Mouse (Mus musculus) limb, embryonic 13.5 days (tissue): ENCODE results near the gene Appbp2. TPM values are rescaled to one million over a fixed set of nuclear protein-coding genes. Genes with fewer than 3 reads are reported as not detected.
A peak's percentile ranks its signal among the peaks of the same experiment; 100 is the strongest.
"Not testable (repeated sequence)": the region's sequence is repeated elsewhere in the genome, so short reads cannot be mapped to it uniquely, and the experiment has no call there.

Experiments used
- ATAC-seq: fragments of 200-750 bp; cut with Nextera tagmentation; 2 replicates; pipeline ENCODE4 v1.8.0; 2017; ENCODE audit warnings: low read depth, moderate number of reproducible peaks, moderate TSS enrichment; ENCODE audit not compliant: low FRiP score
- H3K27ac ChIP-seq: fragments of 300-500 bp; sonication (generic); 2 replicates; pipeline ENCODE4 v1.5.1; 2015; ENCODE audit warnings: inconsistent platforms, mild to moderate bottlenecking, moderate library complexity
- H3K27me3 ChIP-seq: fragments of 300-500 bp; sonication (generic); 2 replicates; pipeline ENCODE4 v1.6.1; 2015; ENCODE audit warnings: mild to moderate bottlenecking, inconsistent platforms
- H3K36me3 ChIP-seq: fragments of 300-500 bp; sonication (generic); 2 replicates; pipeline ENCODE4 v1.6.1; 2015; ENCODE audit warnings: inconsistent platforms, mild to moderate bottlenecking, moderate library complexity
- H3K4me1 ChIP-seq: fragments of 300-500 bp; sonication (generic); 2 replicates; pipeline ENCODE4 v1.6.1; 2015; ENCODE audit warnings: inconsistent platforms
- H3K4me2 ChIP-seq: fragments of 300-500 bp; sonication (generic); replicated peaks from 2 replicates; pipeline ENCODE4 v1.6.1; 2015; ENCODE audit warnings: inconsistent platforms, mild to moderate bottlenecking, moderate library complexity
- H3K4me3 ChIP-seq: fragments of 300-500 bp; sonication (generic); 2 replicates; pipeline ENCODE4 v1.5.1; 2015; ENCODE audit warnings: moderate library complexity, mild to moderate bottlenecking, inconsistent platforms
- H3K9ac ChIP-seq: fragments of 300-500 bp; sonication (generic); 2 replicates; pipeline ENCODE4 v1.6.1; 2015; ENCODE audit warnings: mild to moderate bottlenecking, inconsistent platforms
- H3K9me3 ChIP-seq: fragments of 300-500 bp; sonication (generic); 2 replicates; pipeline ENCODE4 v1.6.1; 2016; ENCODE audit warnings: inconsistent platforms
- WGBS: fragments of 180-500 bp; shearing (Covaris S2); methylation state at CpG from one replicate; pipeline ENCODE4 v1.1.7; 2015; 5-methylcytosine and 5-hydroxymethylcytosine counted together
- polyA plus RNA-seq: library from polyadenylated mRNA; unstranded; fragments of >200 nt; fragmentation: Nextera tagmentation; extraction: Ambion mirVana; gene quantifications from 2 replicates; pipeline ENCODE4 v1.2.1, GENCODE M21; 2015

Appbp2 gene
- polyA plus RNA-seq, 1 experiment from 2014 or later = 44.9 TPM

DNA sequence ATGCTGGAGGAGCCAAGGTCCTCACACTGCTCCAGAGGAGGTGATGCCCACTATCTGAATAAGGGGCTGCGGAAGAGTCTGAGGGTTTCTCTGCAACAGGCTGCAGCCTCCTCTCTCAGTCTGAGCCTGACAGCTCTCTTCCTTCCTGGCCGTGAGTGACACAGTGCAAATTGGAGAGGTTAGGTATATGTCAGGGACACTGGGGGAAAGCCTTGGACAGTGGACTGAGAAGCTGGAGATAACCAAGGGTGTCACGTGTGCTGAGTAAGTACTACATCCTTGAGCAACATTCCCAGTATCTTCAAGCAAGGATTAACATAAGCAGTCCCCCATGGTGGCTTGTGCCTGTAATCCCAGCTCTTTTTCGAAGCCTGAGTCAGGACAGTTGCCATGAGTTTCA is 56.5 kb downstream of the Appbp2 start:
- WGBS = 76% methylated on average over 4 of the region's 4 CpGs
- Histone ChIP-seq H3K27ac (no peak overlapping the region), H3K9ac (no peak overlapping the region), H3K36me3 (no peaks in the 10 kb centered on the region), H3K4me1 (peaks cover 3% of the 10 kb centered on the region; the same call in 1 of the 2 replicates), H3K4me3 (no peak overlapping the region), H3K9me3 (no peaks in the 10 kb centered on the region), H3K27me3 (no peaks in the 10 kb centered on the region), H3K4me2 (no peak overlapping the region)
- no peak for ATAC-seq

DNA sequence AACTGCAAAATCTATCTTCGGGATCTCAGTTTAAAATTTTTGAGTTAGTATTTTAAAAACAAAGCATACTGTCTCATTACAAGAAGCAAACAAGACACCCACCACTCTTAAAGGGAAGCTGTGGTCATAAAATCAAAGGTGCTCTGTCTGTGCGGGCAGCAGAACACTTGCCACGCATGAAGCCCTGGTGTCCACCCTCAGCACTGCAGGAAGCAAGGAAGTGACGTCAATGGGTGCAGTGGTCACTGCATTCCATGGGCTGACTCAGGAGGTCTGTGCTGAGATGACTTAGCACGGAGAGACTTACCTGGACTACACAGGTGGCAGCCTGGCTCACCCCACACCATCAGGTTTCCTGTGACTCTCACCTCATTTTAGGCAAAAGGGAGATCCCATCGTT is 57.2 kb downstream of the Appbp2 start:
- Histone ChIP-seq H3K27me3 (no peaks in the 10 kb centered on the region), H3K9me3 (no peaks in the 10 kb centered on the region), H3K4me1 (no peaks in the 10 kb centered on the region), H3K9ac (no peak overlapping the region), H3K27ac (no peak overlapping the region), H3K4me2 (no peak overlapping the region), H3K36me3 (no peaks in the 10 kb centered on the region), H3K4me3 (no peak overlapping the region)
- no peak for ATAC-seq
- WGBS = 80% methylated on average over 6 of the region's 6 CpGs

DNA sequence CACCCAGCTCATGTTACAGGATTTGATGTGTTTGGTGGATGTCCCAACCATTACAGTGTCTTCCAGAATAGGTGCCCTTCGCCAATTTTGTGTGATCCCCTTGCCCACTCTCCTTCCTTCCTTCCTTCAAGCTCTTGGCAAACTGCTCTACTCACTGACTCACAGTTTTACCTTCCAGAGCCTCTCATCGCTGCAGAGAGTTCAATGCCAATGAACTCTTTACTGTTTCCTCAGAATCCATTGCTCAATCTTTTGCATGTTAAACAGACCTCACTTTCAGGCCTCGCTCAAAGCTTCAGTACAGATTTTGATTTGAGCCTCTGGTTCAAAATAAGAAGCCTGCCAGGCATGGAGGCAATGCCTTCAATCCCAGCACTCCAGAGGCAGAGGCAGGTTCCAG is 59.0 kb downstream of the Appbp2 start:
- no peak for ATAC-seq
- Histone ChIP-seq H3K9me3 (no peaks in the 10 kb centered on the region), H3K4me1 (no peaks in the 10 kb centered on the region), H3K4me3 (no peak overlapping the region), H3K9ac (no peak overlapping the region), H3K27me3 (no peaks in the 10 kb centered on the region), H3K4me2 (no peak overlapping the region), H3K36me3 (no peaks in the 10 kb centered on the region), H3K27ac (no peak overlapping the region)
- 83% methylated on average over 3 of the region's 3 CpGs for WGBS

GRCm38 (mm10) chr11:85170833-85171232 is 64.1 kb downstream of the Appbp2 start:
- WGBS = 30% methylated on average over 2 of the region's 2 CpGs
- H3K9ac ChIP-seq = peak overlapping the region; percentile 58; the same call in 1 of the 2 replicates
- no peak for ATAC-seq

GRCm38 (mm10) chr11:85170058-85170740 is 64.7 kb downstream of the Appbp2 start, which contains the start of gene 1700125H20Rik:
Gene 1700125H20Rik (plus strand): TSS chr11:85170404.
- Histone ChIP-seq H3K4me3 (peak within 1 kb of the TSS; percentile 38), H3K27me3 (no peaks in the 10 kb centered on the region), H3K9ac (peak within 1 kb of the TSS; percentile 58), H3K27ac (no peak within 1 kb of the TSS), H3K9me3 (no peaks in the 10 kb centered on the region), H3K36me3 (no peaks in the 10 kb centered on the region), H3K4me2 (peak within 1 kb of the TSS; percentile 65), H3K4me1 (peaks cover 11% of the 10 kb centered on the region)
- peak; percentile 84; the same call in 1 of the 2 replicates for ATAC-seq
- WGBS = 14% methylated on average over 21 of the region's 21 CpGs

More at GRCm38 (mm10) chr11:85170833-85171232, 64.1 kb downstream of the Appbp2 start:
- H3K36me3 ChIP-seq = no peaks in the 10 kb centered on the region
- no peaks in the 10 kb centered on the region for H3K27me3 ChIP-seq
- peak overlapping the region; percentile 65 for H3K4me2 ChIP-seq
- H3K4me3 ChIP-seq = no peak overlapping the region
- H3K9me3 ChIP-seq = no peaks in the 10 kb centered on the region
- no peak overlapping the region for H3K27ac ChIP-seq
- H3K4me1 ChIP-seq = peaks cover 11% of the 10 kb centered on the region

DNA sequence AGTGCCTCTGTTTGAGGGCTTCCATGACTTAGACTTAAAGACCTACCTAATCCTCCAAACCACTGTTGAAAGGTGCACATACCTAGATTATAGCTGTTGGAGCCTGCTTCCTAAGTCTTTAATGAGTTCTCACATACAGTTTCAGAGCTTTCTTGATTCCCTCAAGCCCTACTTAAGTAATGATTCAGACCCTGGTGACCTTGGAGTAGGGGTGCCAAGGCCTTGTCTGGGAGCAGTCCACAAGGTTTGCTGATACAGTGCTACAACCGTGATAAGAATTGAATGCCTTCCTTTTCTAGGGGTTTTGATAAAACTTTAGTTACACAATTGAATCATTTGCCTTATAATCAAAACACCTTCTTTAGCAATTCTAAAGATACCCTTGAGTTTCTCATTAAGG is 67.4 kb downstream of the Appbp2 start:
- no peaks in the 10 kb centered on the region for H3K9me3 ChIP-seq
- H3K4me1 ChIP-seq = peaks cover 11% of the 10 kb centered on the region
- ATAC-seq = no peak
- H3K27ac ChIP-seq = no peak overlapping the region
- no peaks in the 10 kb centered on the region for H3K27me3 ChIP-seq
- no peaks in the 10 kb centered on the region for H3K36me3 ChIP-seq
- WGBS = 87% methylated on average over 1 of the region's 1 CpGs
- H3K4me2 ChIP-seq = no peak overlapping the region
- no peak overlapping the region for H3K4me3 ChIP-seq
- no peak overlapping the region for H3K9ac ChIP-seq

DNA sequence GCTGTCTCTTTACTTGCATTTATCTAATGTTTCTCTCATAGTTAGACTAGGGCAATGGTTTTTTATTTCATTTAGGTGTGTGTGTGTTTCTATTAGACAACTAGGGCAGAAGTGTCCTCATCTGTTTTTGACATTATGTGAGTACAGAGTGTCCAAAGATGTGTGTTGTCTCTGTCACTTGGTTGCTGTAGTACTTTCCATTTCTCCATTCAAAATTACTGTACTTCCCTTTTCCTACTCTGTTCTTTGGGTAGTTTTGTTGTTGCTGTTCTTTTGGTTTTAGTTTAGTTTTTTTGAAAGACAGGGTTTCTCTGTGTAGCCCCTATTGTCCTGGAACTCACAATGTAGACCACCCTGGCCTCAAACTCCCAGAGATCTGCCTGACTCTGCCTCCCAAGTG is 70.6 kb downstream of the Appbp2 start:
- no peak for ATAC-seq
- Histone ChIP-seq H3K4me3 (no peak overlapping the region), H3K4me2 (no peak overlapping the region), H3K36me3 (no peaks in the 10 kb centered on the region), H3K27ac (no peak overlapping the region), H3K4me1 (no peaks in the 10 kb centered on the region), H3K9ac (no peak overlapping the region), H3K27me3 (no peaks in the 10 kb centered on the region), H3K9me3 (no peaks in the 10 kb centered on the region)

DNA sequence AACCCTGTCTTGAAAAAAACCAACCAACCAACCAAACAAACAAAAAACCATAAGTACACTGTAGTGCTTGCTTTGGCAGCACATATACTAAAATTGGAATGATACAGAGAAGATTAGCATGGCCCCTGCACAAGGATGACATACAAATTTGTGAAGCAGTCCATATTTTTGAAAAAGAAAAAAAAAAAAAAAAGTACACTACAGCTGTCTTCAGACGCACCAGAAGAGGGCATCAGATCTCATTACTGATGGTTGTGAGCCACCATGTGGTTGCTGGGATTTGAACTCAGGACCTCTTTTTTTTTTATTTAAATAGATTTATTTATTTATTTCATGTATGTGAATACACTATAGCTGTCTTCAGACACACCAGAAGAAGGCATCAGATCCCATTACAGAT is 71.9 kb downstream of the Appbp2 start:
- H3K4me2 ChIP-seq, H3K4me1 ChIP-seq, H3K9ac ChIP-seq, ATAC-seq, H3K27ac ChIP-seq, H3K27me3 ChIP-seq, H3K9me3 ChIP-seq, H3K4me3 ChIP-seq, H3K36me3 ChIP-seq: not testable (repeated sequence)
- 59% methylated on average over 1 of the region's 1 CpGs for WGBS

DNA sequence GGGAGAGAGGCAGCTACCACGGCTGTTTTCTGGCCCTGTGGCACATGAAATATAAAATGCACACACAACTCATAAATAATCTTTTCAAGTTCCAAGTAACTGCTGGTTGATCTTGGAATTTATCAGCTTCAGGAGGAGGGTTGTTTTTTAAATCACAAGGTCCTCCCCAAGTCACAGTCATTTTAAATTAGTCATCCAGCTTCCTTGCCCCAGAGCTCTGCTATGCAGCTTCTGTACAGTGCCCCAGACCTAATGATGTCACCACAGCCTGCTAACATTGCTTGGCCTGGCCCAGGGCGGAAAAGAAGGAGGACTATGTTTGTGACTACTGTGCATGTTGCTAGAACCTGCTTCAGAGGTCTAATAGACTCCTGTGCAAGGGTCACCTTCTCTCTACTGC is 77.6 kb downstream of the Appbp2 start:
- Histone ChIP-seq H3K4me3 (no peak overlapping the region), H3K9me3 (no peaks in the 10 kb centered on the region), H3K27ac (no peak overlapping the region), H3K36me3 (no peaks in the 10 kb centered on the region), H3K9ac (no peak overlapping the region), H3K4me1 (no peaks in the 10 kb centered on the region), H3K27me3 (no peaks in the 10 kb centered on the region), H3K4me2 (no peak overlapping the region)
- 54% methylated on average over 2 of the region's 2 CpGs for WGBS
- no peak for ATAC-seq

DNA sequence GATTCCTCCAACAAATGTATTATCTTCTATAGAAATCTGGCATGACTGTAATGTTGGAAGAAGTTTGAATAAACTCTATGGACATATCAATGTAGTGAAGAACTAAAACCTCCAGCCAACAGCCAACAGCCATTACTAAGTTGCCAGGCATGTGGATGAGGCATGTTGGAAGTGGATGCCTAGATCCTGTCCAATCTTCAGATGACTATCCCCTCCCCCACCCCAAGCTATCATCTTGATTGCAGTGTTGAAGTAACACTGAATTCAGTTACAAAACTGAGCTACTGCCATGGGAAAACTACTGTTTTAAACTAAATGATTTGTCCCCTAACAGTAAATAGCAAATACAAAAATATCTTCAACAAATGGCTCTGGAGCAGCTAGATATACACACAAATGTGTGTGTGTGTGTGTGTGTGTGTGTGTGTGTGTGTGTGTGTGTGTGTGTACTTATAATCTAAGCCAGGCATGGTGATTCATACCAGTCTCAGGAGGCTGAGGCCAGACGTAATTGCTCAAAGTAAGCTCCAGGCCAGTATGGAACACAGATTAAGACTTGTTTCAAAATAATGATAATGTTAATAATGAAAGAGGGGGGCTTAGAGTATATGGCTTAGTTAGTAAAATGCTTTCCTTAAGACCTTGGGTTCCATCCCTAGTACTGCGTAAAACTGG is 82.5 kb downstream of the Appbp2 start:
- H3K9ac ChIP-seq = no peak overlapping the region
- WGBS = 74% methylated on average over 2 of the region's 2 CpGs
- ATAC-seq = no peak

GRCm38 (mm10) chr11:85139581-85140540 is 95.1 kb downstream of the Appbp2 start, which contains the start of gene Usp32:
Gene Usp32 (minus strand): TSS chr11:85140161.
- under 1% methylated on average over 87 of the region's 94 CpGs for WGBS
- no peaks in the 10 kb centered on the region for H3K9me3 ChIP-seq
- H3K27ac ChIP-seq = peak within 1 kb of the TSS; percentile 81
- peak within 1 kb of the TSS; percentile 69 for H3K4me2 ChIP-seq
- H3K4me1 ChIP-seq = peaks cover 11% of the 10 kb centered on the region
- peak within 1 kb of the TSS; percentile 77 for H3K4me3 ChIP-seq
- peak; percentile 98 for ATAC-seq
- H3K9ac ChIP-seq = peak within 1 kb of the TSS; percentile 81
- H3K27me3 ChIP-seq = no peaks in the 10 kb centered on the region
- no peaks in the 10 kb centered on the region for H3K36me3 ChIP-seq

More for the DNA sequence above, 82.5 kb downstream of the Appbp2 start:
- no peaks in the 10 kb centered on the region for H3K9me3 ChIP-seq
- H3K27ac ChIP-seq = no peak overlapping the region
- H3K27me3 ChIP-seq = no peaks in the 10 kb centered on the region
- H3K36me3 ChIP-seq = no peaks in the 10 kb centered on the region
- H3K4me3 ChIP-seq = no peak overlapping the region
- no peaks in the 10 kb centered on the region for H3K4me1 ChIP-seq
- no peak overlapping the region for H3K4me2 ChIP-seq
